Comparison of ENCODE assay signal across 10 mouse cellular contexts in genomic region chr17:88954011-88954410, GRCm38 (mm10).
DNase-seq lines count a peak whose midpoint lies in the region; ATAC-seq and TF ChIP-seq lines count a peak whose summit lies in the region.
"Had no signal": no experiment of that assay in that cellular context is flagged by ENCODE, and none has a peak within 500 bp of the region (broad histone marks: within the 10 kb centered on the region; RNA-seq: fewer than 3 reads in every experiment).

No protein-coding gene starts in this region.

- no peaks in the 10 kb centered on the region for H3K36me3 ChIP-seq in CH12.LX (replicated peaks in 1 of 2; ENCODE audit: control insufficient read depth in 1 of 2, insufficient read depth in 1 of 2, low read length in 1 of 2)
- no peaks in the 10 kb centered on the region for H3K36me3 ChIP-seq in midbrain, embryonic 11.5 days (ENCODE audit: control insufficient read depth, insufficient read depth, low read length)
- H3K36me3 ChIP-seq: G1E; liver, embryonic 13.5 days had no signal

- no peak overlapping the region for H3K4me2 ChIP-seq in CH12.LX (ENCODE audit: insufficient read depth, low read depth, poor library complexity, severe bottlenecking)
- no peak overlapping the region for H3K4me2 ChIP-seq in midbrain, embryonic 11.5 days
- H3K4me2 ChIP-seq: liver, embryonic 13.5 days had no signal

- H3K27me3 ChIP-seq in CH12.LX (replicated peaks) = no peaks in the 10 kb centered on the region
- H3K27me3 ChIP-seq in midbrain, embryonic 11.5 days (ENCODE audit: control insufficient read depth, insufficient read depth, low read length) = no peaks in the 10 kb centered on the region
- H3K27me3 ChIP-seq: liver, embryonic 13.5 days had no signal

- no peak overlapping the region for H3K9ac ChIP-seq in CH12.LX (ENCODE audit: insufficient read depth, low read depth)
- no peak overlapping the region for H3K9ac ChIP-seq in midbrain, embryonic 11.5 days (ENCODE audit: low read length)
- H3K9ac ChIP-seq: liver, embryonic 13.5 days had no signal

- no peaks in the 10 kb centered on the region for H3K79me2 ChIP-seq in CH12.LX (replicated peaks; ENCODE audit: control insufficient read depth, extremely low read depth, insufficient read depth, poor library complexity, severe bottlenecking)

- no peak overlapping the region for H3K27ac ChIP-seq in CH12.LX (ENCODE audit: insufficient read depth, low read depth)
- H3K27ac ChIP-seq in midbrain, embryonic 11.5 days (ENCODE audit: low read depth, low read length) = no peak overlapping the region
- H3K27ac ChIP-seq: liver, embryonic 13.5 days had no signal

- no peaks in the 10 kb centered on the region for H3K9me3 ChIP-seq in CH12.LX (replicated peaks; ENCODE audit: low read length)
- no peaks in the 10 kb centered on the region for H3K9me3 ChIP-seq in midbrain, embryonic 11.5 days (ENCODE audit: control insufficient read depth, low read length)
- H3K9me3 ChIP-seq: liver, embryonic 13.5 days had no signal

- 47% methylated on average over 5 of the region's 5 CpGs for WGBS in midbrain, embryonic 11.5 days

- peak; percentile 96 for TF ChIP-seq RAD21 in CH12.LX (IDR thresholded peaks at IDR 0.05; ENCODE audit: low read depth, low read length)

- peak; percentile 84 to 86 for TF ChIP-seq CTCF in CH12.LX (conservative IDR thresholded peaks at IDR 0.05 in 1 of 2, IDR thresholded peaks at IDR 0.05 in 1 of 2; ENCODE audit: low read depth in 2 of 2, low read length in 2 of 2)

- in situ Hi-C loops in CH12.LX (cut with MboI; ENCODE audit: low pct_ligation_motif_present, low pct_unique_long_range_greater_than_20kb, low sequenced_read_pairs) = loop anchor here (10.0 kb wide), 1 partner anchor 1551 kb away; no protein-coding TSS in a partner anchor

- peak; percentile 8 for DNase-seq in gastrocnemius, postnatal 10 days
- DNase-seq in gastrocnemius, postnatal 36 days = no peak
- DNase-seq in CH12.LX (ENCODE audit: extremely low read depth) = peak; percentile 43
- DNase-seq in cerebellum, postnatal 14 days = peak; percentile 79 to 80
- DNase-seq in gonadal fat pad, adult 2 months (ENCODE audit: low read depth) = peak; percentile 3
- DNase-seq in layer of hippocampus, adult 9-11 months = peak; percentile 75
- peak; percentile 90 for DNase-seq in midbrain, embryonic 11.5 days (ENCODE audit: low spot score, missing footprints)
- no peak for DNase-seq in yolk sac, embryonic 10.5 days (ENCODE audit: low spot score)
- DNase-seq: liver, embryonic 13.5 days had no signal

- no peaks in the 10 kb centered on the region for H3K4me1 ChIP-seq in CH12.LX (ENCODE audit: control insufficient read depth in 1 of 2, insufficient read depth in 2 of 2)
- H3K4me1 ChIP-seq in midbrain, embryonic 11.5 days (ENCODE audit: control insufficient read depth, insufficient read depth, low read length) = no peaks in the 10 kb centered on the region
- H3K4me1 ChIP-seq: liver, embryonic 13.5 days had no signal

- no peak for TF ChIP-seq POLR2A in CH12.LX (IDR thresholded peaks at IDR 0.05; ENCODE audit: low read depth, low read length)

- dilution Hi-C loops in CH12.LX (cut with MboI; ENCODE audit: extremely low pct_ligation_motif_present, extremely low pct_unique_long_range_greater_than_20kb, low sequenced_read_pairs) = no loop called here

- H3K4me3 ChIP-seq in CH12.LX (replicated peaks in 1 of 3; ENCODE audit: low read depth in 2 of 3, low read length in 2 of 3, poor library complexity in 1 of 3) = no peak overlapping the region
- H3K4me3 ChIP-seq in midbrain, embryonic 11.5 days (ENCODE audit: low read depth, low read length) = no peak overlapping the region
- H3K4me3 ChIP-seq: liver, embryonic 13.5 days had no signal

- TF ChIP-seq EP300 in CH12.LX (IDR thresholded peaks at IDR 0.05; ENCODE audit: low read length) = no peak

- intact Hi-C loops in gastrocnemius, postnatal 36 days (cut with DNase I) = no loop called here

- ATAC-seq in midbrain, embryonic 11.5 days (ENCODE audit: low FRiP score) = peak; percentile 79

TF ChIP-seq in CH12.LX, 34 proteins besides CTCF, POLR2A, EP300 and RAD21:
- TF ChIP-seq SMC3 (IDR thresholded peaks at IDR 0.05; ENCODE audit: low read depth, low read length) (peak; percentile 80), UBTF (IDR thresholded peaks at IDR 0.05; ENCODE audit: low read depth, low read length) (no peak)

Comparison
In these comparisons a context has a peak if more than half of its experiments do, and no peak if none do; other contexts are left out.
1. DNase-seq: peak in gastrocnemius, postnatal 10 days (single experiment), CH12.LX (single experiment), cerebellum, postnatal 14 days (2 of 2), gonadal fat pad, adult 2 months (single experiment), layer of hippocampus, adult 9-11 months (single experiment) and midbrain, embryonic 11.5 days (single experiment); none in gastrocnemius, postnatal 36 days (0 of 2) and yolk sac, embryonic 10.5 days (single experiment).